Mouse (Mus musculus): ENCODE data around the gene Otud3. TPM values are rescaled to one million over a fixed set of nuclear protein-coding genes. Genes with fewer than 3 reads are reported as not detected.

Otud3 gene
- 10 to 100 TPM; 22.1 to 23.8 TPM for total RNA-seq (2023)

DNA sequence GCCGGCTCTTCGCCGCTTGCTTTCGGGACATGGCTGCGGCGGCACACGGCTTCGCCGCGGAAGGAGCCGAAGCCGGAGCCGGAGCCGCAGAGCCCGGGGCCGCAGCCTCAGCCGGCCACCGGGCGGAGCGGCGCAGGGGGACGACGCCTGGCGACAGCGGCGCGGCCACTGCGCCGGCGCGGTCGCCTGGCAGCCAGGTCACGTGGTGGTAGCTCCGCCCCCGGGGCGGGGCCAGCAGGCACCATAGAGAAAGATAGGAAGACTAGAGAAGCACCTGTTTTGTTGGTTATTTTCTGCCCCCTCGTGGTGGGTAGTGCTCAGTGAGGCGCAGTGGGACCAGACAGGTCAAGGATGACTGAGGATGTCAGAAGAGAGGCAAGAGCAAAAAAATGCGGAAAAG, at the start of gene Otud3:
Gene Otud3 (minus strand): TSS at position 149 of the 400 bp plus-strand sequence.

DNA sequence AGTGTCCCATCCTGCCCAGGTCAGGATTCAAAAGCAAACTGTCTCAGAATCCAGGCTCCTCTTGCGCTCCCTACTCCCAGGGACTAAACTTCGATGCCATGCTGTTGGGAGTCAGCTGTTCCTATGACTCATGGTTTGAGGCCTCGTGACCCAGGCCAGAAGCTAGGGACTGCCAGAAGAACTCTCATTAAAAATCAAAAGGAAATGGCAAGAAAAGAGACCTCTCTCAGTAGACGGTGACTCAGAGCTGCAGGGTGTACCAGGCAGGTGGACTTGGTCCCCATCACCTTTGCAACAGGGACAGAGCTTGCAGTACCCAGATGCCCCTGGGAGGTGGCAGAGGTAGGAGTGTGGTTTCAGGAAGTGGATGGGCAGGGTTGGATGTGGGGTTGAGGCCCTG, 36.0 kb downstream of the Otud3 start, which contains the start of gene Pla2g2e:
Gene Pla2g2e (plus strand): TSS at position 212 of the 400 bp plus-strand sequence.

DNA sequence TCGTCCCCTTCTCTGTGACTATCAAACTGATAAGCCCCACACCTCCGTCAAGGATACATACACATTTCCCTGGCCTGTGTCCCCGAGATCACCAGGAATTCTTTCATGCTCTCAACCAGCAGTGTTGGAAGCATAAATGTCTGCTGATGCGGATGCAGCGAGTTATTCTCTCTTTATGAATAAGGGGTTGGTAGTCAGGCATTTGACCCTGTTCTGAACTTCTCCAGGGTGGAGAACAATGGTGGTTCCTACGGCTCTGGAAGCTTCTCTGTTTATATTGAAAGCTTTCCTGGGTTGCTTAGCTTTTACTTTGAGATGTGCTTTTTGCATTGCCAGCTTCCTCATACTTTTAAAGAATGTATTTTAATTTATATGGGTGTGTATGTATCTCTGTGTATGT, 39.9 kb downstream of the Otud3 start, which contains the start of gene Gm13030:
Gene Gm13030 (minus strand): TSS at position 101 of the 400 bp plus-strand sequence.

DNA sequence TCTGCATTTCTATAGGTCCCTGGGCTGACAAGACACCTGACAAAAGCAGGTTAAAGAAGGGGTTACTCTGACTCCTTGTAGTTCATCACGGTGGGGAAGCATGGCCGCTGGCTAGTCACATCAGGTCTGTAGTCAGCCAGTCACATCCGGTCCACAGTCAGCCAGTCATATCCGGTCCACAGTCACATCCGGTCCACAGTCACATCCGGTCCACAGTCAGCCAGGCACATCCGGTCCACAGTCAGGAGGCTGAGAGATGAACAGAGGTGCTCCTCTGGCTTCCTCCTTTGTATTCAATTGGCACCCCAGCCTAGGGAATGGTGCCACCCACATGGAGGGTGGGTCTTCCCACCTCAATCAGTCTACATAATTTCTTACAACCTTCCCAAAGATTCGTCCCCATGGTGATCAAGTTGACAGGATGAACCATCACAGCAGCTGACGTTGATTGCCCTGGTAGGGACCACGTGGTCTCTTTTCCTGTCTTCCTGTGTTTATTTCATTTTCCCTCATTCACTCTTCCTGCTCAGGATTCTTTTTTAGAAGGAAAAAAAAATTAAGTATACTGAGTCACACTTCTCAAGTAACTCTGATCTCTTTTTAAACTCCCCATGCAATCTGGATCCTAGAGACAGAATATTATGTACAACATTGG, 50.3 kb downstream of the Otud3 start, which contains the start of gene Pla2g5:
Gene Pla2g5 (minus strand): TSS at position 139 of the 655 bp plus-strand sequence.

Other genes with a start within 250 kb of the Otud3 start
- gene Pla2g2c, start 189.2 kb downstream of the Otud3 start, total RNA-seq (2023): not detected
- gene Ubxn10, start 176.8 kb downstream of the Otud3 start, total RNA-seq (2023): not detected
- not detected for gene Pla2g2f, start 156.3 kb downstream of the Otud3 start, total RNA-seq (2023)
- not detected for gene Pla2g2d, start 138.2 kb downstream of the Otud3 start, total RNA-seq (2023)
- 1 to 10 TPM in 1 of 2 experiments, not detected in 1; 1.6 TPM for gene Pla2g5, start 50.5 kb downstream of the Otud3 start, total RNA-seq (2023)
- gene Gm13030, start 40.0 kb downstream of the Otud3 start, total RNA-seq (2023): not detected
- gene Pla2g2e, start 36.0 kb downstream of the Otud3 start, total RNA-seq (2023): not detected
- not detected for gene Rnf186, start 53.2 kb upstream of the Otud3 start, total RNA-seq (2023)
- gene Tmco4, start 58.9 kb upstream of the Otud3 start, total RNA-seq (2023): 10 to 100 TPM; 11.5 to 13.3 TPM
- not detected for gene Htr6, start 161.6 kb upstream of the Otud3 start, total RNA-seq (2023)
- gene Nbl1, start 179.0 kb upstream of the Otud3 start, total RNA-seq (2023): under 1 TPM in 1 of 2 experiments, not detected in 1; 0.31 TPM
- gene Minos1, start 217.2 kb upstream of the Otud3 start, total RNA-seq (2023): 100 to 1,000 TPM in 1 of 2 experiments, 10 to 100 TPM in 1; 99.5 to 120 TPM